Mouse (Mus musculus) liver, postnatal 0 days (tissue): ENCODE results near the gene 4933428G20Rik. TPM values are rescaled to one million over a fixed set of nuclear protein-coding genes. Genes with fewer than 3 reads are reported as not detected.

ENCODE experiments used
- ATAC-seq: fragments of 200-750 bp; cut with Nextera tagmentation; 2 replicates; pipeline ENCODE4 v1.8.0; 2017; ENCODE audit warnings: mild to moderate bottlenecking, moderate library complexity
- DNase-seq: peaks from one replicate; pipeline ENCODE4 v3.0.0-alpha.2; 2016
- H3K27ac ChIP-seq: fragments of 300-500 bp; sonication (generic); 2 replicates; pipeline ENCODE4 v1.5.1; 2014; ENCODE audit warnings: antibody characterized with exemption, moderate library complexity, mild to moderate bottlenecking, low read depth
- H3K27me3 ChIP-seq: fragments of 300-500 bp; sonication (generic); 2 replicates; pipeline ENCODE4 v1.6.1; 2014; ENCODE audit warnings: low read length, control low read depth, mixed read lengths; ENCODE audit not compliant: insufficient read depth
- H3K36me3 ChIP-seq: fragments of 300-500 bp; sonication (generic); replicated peaks from 2 replicates; pipeline ENCODE4 v1.6.1; 2014; ENCODE audit warnings: mild to moderate bottlenecking, control low read depth, low read length, moderate library complexity, mixed read lengths; ENCODE audit not compliant: insufficient read depth
- H3K4me1 ChIP-seq: fragments of 300-500 bp; sonication (generic); 2 replicates; pipeline ENCODE4 v1.6.1; 2014; ENCODE audit warnings: antibody characterized with exemption, mild to moderate bottlenecking, control low read depth; ENCODE audit not compliant: insufficient read depth
- H3K4me2 ChIP-seq: fragments of 300-500 bp; sonication (generic); 2 replicates; pipeline ENCODE4 v1.6.1; 2014; ENCODE audit warnings: low read depth, mild to moderate bottlenecking, low read length, moderate library complexity, mixed read lengths
- H3K4me3 ChIP-seq: fragments of 300-500 bp; sonication (generic); 2 replicates; pipeline ENCODE4 v1.5.1; 2014; ENCODE audit warnings: low read depth, low read length
- H3K9ac ChIP-seq: fragments of 300-500 bp; sonication (generic); replicated peaks from 2 replicates; pipeline ENCODE4 v1.6.1; 2014; ENCODE audit warnings: mild to moderate bottlenecking, moderate library complexity
- H3K9me3 ChIP-seq: fragments of 300-500 bp; sonication (generic); 2 replicates; pipeline ENCODE4 v1.6.1; 2016; ENCODE audit warnings: mild to moderate bottlenecking, control low read depth, low read length, mixed read lengths
- CTCF ChIP-seq: sonication (generic); IDR thresholded peaks from 2 replicates; pipeline ENCODE4 v1.5.1; 2016; ENCODE audit warnings: antibody characterized with exemption, low read depth
- EP300 ChIP-seq: IDR thresholded peaks from 2 replicates; pipeline ENCODE4 v1.6.1; 2016; ENCODE audit warnings: antibody characterized with exemption, low read depth, mild to moderate bottlenecking
- WGBS: fragments of 180-500 bp; shearing (Covaris S2); extraction: QIAGEN DNeasy Blood & Tissue Kit; methylation state at CpG from one replicate; pipeline ENCODE4 v1.1.7; 2014; ENCODE audit not compliant: insufficient replicate concordance; 5-methylcytosine and 5-hydroxymethylcytosine counted together
- polyA plus RNA-seq: library from polyadenylated mRNA; unstranded; fragments of >200 nt; fragmentation: Nextera tagmentation; extraction: Ambion mirVana; gene quantifications from 2 replicates; pipeline ENCODE4 v1.2.1, GENCODE M21; 2015

Gene 4933428G20Rik
- polyA plus RNA-seq, 1 experiment from 2014 or later = 0.25 TPM

- TF ChIP-seq EP300 = no peak
- TF ChIP-seq CTCF = no peak
- Histone ChIP-seq H3K4me1 (no peaks in the 10 kb centered on the region), H3K9ac (no peak overlapping the region), H3K4me3 (no peak overlapping the region), H3K27ac (no peak overlapping the region), H3K9me3 (no peaks in the 10 kb centered on the region), H3K4me2 (no peak overlapping the region), H3K36me3 (peaks cover 93% of the 10 kb centered on the region), H3K27me3 (no peaks in the 10 kb centered on the region)
- no peak for ATAC-seq
- no peak for DNase-seq
- WGBS = 93% methylated on average over 12 of the region's 12 CpGs
Observed at GRCm38 (mm10) chr11:97465957-97466356, 34.2 kb downstream of the 4933428G20Rik start.

- TF ChIP-seq EP300 (no peak), CTCF (no peak)
- peaks cover 88% of the 10 kb centered on the region for H3K36me3 ChIP-seq
- no peak overlapping the region for H3K4me2 ChIP-seq
- no peak for DNase-seq
- no peak overlapping the region for H3K4me3 ChIP-seq
- ATAC-seq = no peak
- no peak overlapping the region for H3K27ac ChIP-seq
- no peaks in the 10 kb centered on the region for H3K27me3 ChIP-seq
- 94% methylated on average over 4 of the region's 4 CpGs for WGBS
- H3K9ac ChIP-seq = no peak overlapping the region
- no peaks in the 10 kb centered on the region for H3K9me3 ChIP-seq
- H3K4me1 ChIP-seq = no peaks in the 10 kb centered on the region
Observed at GRCm38 (mm10) chr11:97463991-97464390, 36.1 kb downstream of the 4933428G20Rik start.

- H3K27me3 ChIP-seq = no peaks in the 10 kb centered on the region
- H3K4me3 ChIP-seq = no peak overlapping the region
- no peaks in the 10 kb centered on the region for H3K4me1 ChIP-seq
- no peak overlapping the region for H3K9ac ChIP-seq
- no peaks in the 10 kb centered on the region for H3K9me3 ChIP-seq
- no peak overlapping the region for H3K27ac ChIP-seq
- 89% methylated on average over 33 of the region's 33 CpGs for WGBS
- no peak for ATAC-seq
- DNase-seq = no peak
- no peak for TF ChIP-seq EP300
- no peak for TF ChIP-seq CTCF
- H3K36me3 ChIP-seq = peaks cover 89% of the 10 kb centered on the region
- H3K4me2 ChIP-seq = no peak overlapping the region
Observed at GRCm38 (mm10) chr11:97463166-97463565, 37.0 kb downstream of the 4933428G20Rik start.

- WGBS = 89% methylated on average over 6 of the region's 6 CpGs
- Histone ChIP-seq H3K4me1 (no peaks in the 10 kb centered on the region), H3K9ac (no peak overlapping the region), H3K27me3 (no peaks in the 10 kb centered on the region), H3K4me3 (no peak overlapping the region), H3K36me3 (peaks cover 90% of the 10 kb centered on the region), H3K9me3 (no peaks in the 10 kb centered on the region), H3K4me2 (no peak overlapping the region), H3K27ac (no peak overlapping the region)
- DNase-seq (no peak), ATAC-seq (no peak)
- TF ChIP-seq EP300 = no peak
- 0 out of 2 replicates have a peak, but pooled peaks have one; percentile 19 for TF ChIP-seq CTCF
Observed at GRCm38 (mm10) chr11:97462538-97462937, 37.6 kb downstream of the 4933428G20Rik start.

- Histone ChIP-seq H3K9ac (no peak overlapping the region), H3K4me3 (no peak overlapping the region), H3K4me1 (no peaks in the 10 kb centered on the region), H3K27me3 (no peaks in the 10 kb centered on the region), H3K9me3 (no peaks in the 10 kb centered on the region), H3K4me2 (no peak overlapping the region), H3K27ac (no peak overlapping the region), H3K36me3 (peaks cover 90% of the 10 kb centered on the region)
- ATAC-seq (no peak), DNase-seq (no peak)
- 83% methylated on average over 3 of the region's 3 CpGs for WGBS
- TF ChIP-seq EP300 (no peak), CTCF (no peak)
Observed at GRCm38 (mm10) chr11:97461307-97461820, 38.8 kb downstream of the 4933428G20Rik start.

GRCm38 (mm10) chr11:97457120-97457519 is 43.0 kb downstream of the 4933428G20Rik start:
- no peaks in the 10 kb centered on the region for H3K9me3 ChIP-seq
- DNase-seq (no peak), ATAC-seq (no peak)
- no peaks in the 10 kb centered on the region for H3K27me3 ChIP-seq
- TF ChIP-seq CTCF (no peak), EP300 (no peak)
- no peaks in the 10 kb centered on the region for H3K4me1 ChIP-seq
- peaks cover 88% of the 10 kb centered on the region for H3K36me3 ChIP-seq
- no peak overlapping the region for H3K4me2 ChIP-seq
- no peak overlapping the region for H3K4me3 ChIP-seq
- H3K9ac ChIP-seq = no peak overlapping the region
- 88% methylated on average over 4 of the region's 4 CpGs for WGBS
- H3K27ac ChIP-seq = no peak overlapping the region

GRCm38 (mm10) chr11:97451625-97452024 is 48.5 kb downstream of the 4933428G20Rik start:
- WGBS = 95% methylated on average over 14 of the region's 15 CpGs
- no peak overlapping the region for H3K4me2 ChIP-seq
- TF ChIP-seq EP300 = no peak
- TF ChIP-seq CTCF = no peak
- H3K36me3 ChIP-seq = peaks cover 93% of the 10 kb centered on the region
- ATAC-seq = no peak
- no peak overlapping the region for H3K9ac ChIP-seq
- H3K9me3 ChIP-seq = no peaks in the 10 kb centered on the region
- no peak overlapping the region for H3K27ac ChIP-seq
- H3K27me3 ChIP-seq = no peaks in the 10 kb centered on the region
- DNase-seq = no peak
- no peak overlapping the region for H3K4me3 ChIP-seq
- peaks cover 26% of the 10 kb centered on the region for H3K4me1 ChIP-seq
